Mouse (Mus musculus) heart, adult 8-10 months (tissue): Measurements from ENCODE around the gene Gmds. TPM values are rescaled to one million over a fixed set of nuclear protein-coding genes. Genes with fewer than 3 reads are reported as not detected.
A peak's percentile ranks its signal among the peaks of the same experiment; 100 is the strongest.

Experiments used
- DNase-seq: peaks from one replicate; pipeline ENCODE4 v3.0.0; 2022; ENCODE audit warnings: low spot score
- total RNA-seq, 4 experiments: library from RNA; stranded (reverse); gene quantifications; 2 replicates each; pipeline ENCODE4 v1.2.4; 2022

Gene Gmds
- total RNA-seq, result 1 to 10 TPM; 6.5 to 7.7 (median 7.1) TPM

DNA sequence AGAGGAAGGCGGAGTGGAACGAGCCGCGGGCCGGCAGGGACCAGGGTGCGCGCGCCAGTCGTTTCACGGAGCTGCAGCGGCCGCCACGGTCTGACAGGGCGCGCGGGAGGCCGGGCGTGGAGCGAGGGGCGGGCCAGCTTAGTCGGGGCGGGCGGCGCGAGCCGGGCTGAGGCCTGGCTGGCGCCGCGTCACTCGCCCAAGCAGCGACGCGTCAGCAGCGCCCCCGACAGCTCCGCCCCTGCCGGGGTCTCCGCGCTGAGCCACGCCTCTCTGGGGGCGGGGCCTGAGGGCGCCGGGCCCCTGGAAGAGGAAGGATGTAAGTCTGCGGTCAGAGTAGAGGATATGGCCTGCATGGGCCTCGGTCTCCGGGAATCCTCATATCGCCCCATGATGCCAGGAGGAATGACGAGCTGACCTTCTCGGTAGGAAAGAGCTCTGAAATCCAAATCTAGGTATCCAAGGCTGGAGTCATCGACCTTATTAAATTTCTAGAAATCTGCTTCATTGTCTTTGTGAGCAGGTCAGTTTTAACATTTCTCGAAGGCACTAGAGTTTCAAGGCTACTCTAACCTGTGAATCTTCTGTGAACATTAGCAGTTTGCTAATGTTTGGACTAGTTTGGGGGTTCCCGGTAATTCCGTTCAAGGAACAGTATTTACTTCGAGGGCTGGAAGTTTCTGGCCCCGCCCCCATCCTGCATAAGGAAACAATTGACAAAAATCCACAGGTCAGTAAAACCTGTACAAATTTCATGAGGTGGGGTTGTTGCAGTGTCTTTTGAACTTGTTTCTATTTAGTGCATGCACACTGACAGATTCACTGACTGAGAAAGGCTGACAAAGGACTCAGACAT, at the start of gene Gmds:
TSS of gene Gmds (minus strand) at position 228 of the 853 bp plus-strand sequence.
- peak; percentile 92 for DNase-seq

DNA sequence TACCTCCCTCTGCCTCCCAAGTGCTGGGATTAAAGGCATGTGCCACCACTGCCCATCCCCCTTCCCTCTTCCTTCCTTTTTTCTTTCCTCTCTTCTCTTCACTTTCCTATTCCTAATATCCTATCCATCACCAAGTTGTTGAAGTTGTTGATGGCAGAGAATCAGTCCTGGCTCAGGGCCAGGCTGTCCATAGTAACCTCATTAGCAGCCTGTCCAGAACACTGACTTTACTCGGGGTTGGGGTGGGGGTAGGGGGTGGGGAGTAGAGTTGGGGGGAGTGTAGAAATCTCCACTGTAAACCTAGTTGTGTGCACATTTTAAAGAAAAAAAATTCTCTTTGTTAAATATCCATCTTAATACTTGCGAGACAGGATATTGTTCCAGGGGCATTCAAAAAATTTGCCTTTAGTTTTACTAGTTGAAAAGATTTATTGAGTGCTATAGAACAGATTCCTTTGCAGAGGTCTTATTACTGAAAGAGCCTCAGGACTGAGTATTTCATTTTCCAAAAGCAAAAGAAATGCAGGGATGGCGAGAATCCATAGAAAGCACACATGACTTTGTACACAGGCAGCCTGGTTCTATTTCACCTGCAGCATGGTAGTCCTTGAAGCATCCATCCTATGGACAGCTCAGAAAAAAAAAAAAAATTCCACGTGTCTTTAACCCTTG, 47.0 kb upstream of the Gmds start:
- DNase-seq, result no peak

DNA sequence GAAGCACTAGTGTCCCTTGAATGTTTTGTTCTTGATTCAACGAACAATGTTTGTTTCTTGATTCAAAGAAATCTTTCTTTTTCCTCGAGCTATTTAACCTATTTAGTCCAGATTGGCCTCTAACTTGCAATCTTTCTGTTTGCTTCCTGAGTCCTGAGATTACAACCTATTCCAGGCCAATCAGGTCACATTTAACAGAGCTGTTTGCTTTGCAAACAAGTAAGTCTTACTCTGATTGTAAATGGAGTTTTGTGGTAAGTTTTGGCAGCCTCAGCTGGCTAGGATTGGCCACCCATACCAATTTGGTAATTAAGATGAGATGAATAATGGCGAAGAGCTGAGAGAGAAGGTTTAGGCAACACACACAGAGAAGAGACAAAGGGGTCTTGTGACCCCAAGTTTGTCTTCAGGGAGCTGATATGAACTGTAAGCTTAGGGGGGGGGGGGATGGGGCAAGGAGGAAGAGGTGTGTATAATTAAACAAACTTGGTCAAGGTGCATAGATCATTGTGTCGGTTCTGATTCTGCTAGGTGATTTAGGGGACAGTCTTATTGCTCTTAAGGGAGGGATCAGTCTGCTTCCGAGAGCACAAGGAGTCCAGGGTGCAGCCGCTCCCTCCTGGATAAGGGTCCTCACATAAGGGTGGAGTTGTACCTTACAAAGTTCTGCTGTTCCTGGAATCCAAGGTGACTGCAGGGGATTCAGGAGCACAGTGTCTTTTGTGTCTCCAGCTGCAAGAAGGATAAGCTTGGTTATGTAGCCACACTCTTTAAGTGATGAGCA, 43.9 kb upstream of the Gmds start:
- no peak for DNase-seq

DNA sequence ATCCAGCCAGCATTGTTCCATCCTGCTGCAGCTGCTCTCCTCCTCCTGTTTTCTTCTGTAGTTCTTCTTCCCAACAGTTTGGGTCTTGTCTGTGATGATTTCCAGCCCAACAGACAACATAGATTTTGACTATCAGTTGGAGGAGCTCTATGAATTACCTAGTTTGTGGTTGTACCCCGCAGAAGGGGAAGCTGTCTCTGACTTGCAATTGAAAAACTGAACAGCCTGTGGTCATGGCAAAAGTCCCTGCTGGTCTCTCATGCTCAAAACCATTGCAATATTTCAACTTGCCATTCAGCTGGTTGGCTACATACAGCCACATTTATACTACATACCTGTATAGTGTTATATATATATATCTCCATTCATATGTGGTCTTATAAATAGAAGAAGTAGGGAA, 40.1 kb upstream of the Gmds start:
- no peak for DNase-seq

DNA sequence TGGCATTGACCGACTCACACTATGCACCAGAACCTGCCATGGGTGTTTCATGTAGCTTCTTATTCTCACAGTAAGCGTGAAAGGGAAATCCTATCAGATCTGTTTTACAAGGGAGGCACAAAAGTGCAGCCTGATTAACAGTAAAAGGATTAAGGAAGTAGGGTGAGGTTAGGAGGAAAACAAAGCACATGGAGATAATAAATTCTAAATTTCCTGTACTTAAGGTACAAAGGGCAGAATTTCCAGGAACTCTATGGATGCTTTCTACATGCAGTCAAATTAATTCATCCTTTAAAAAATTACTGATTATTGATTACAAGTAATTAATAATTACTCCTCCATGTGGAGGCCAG, 34.0 kb upstream of the Gmds start:
- DNase-seq, result no peak

DNA sequence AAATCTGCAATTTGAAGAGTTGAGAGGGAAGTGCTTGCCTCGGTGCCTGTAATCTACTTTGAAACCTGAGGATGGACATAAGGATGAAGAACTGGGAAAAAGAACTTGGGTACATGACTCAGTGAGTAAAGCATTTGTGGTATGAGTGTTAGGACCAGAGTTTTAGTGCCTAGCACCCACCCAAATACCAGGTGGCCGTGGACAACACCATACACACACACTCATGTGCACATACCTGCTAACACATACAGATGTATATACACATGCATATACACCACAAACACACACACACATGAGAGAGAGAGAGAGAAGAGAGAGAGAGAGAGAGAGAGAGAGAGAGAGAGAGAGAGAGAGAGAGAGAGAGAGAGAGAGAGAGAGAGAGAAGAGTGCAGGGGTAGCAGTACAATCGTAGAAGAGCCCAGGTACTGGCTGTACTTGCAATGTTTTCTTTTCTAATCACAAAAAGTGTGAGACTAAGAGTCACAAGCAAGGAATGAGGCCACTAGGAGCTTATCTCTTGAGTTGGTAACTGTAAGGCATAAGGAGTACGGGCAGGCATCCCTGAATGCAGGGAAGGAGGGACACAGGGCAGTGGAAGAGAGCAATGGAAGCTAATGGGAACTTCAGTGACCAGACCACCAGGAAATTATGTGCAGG, 33.5 kb upstream of the Gmds start:
- no peak for DNase-seq

DNA sequence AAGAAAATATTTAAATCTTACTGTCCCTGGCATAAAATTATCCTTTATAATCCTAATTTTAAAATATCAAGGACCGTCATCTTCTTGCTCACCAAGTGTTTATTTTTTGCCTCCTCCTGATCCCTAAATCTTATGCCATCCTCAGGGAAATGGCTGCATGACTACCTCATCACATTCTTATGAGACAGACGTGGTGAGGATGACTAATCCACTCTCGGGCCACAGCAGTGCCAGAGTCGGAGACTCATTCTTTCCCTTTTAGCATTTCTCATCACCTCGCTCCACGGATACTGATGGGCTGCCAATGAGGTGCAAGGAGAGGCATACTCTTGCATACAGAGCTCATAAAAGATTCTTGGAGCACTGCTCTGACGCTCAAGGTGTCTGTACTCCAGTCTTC, 32.2 kb upstream of the Gmds start:
- no peak for DNase-seq

DNA sequence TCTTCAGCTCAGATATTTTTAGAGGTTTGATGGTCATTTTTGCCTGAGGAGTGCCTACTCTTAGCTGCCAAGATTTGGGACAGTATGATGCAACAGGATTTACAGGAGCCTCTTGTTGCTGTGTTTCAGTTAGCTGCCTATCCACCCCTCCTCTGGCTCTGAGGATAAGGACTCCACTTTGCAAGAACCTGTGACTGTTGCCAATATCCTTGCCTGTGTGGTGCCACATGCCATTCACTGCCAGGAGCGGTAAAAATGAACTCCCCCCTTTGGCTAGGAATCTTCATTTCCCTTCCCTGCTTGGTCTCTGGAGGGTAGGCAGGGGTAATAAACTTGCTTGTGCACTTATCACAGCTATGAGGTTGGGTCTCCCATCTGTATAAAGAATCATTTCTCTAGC, 31.6 kb upstream of the Gmds start:
- DNase-seq, result no peak

DNA sequence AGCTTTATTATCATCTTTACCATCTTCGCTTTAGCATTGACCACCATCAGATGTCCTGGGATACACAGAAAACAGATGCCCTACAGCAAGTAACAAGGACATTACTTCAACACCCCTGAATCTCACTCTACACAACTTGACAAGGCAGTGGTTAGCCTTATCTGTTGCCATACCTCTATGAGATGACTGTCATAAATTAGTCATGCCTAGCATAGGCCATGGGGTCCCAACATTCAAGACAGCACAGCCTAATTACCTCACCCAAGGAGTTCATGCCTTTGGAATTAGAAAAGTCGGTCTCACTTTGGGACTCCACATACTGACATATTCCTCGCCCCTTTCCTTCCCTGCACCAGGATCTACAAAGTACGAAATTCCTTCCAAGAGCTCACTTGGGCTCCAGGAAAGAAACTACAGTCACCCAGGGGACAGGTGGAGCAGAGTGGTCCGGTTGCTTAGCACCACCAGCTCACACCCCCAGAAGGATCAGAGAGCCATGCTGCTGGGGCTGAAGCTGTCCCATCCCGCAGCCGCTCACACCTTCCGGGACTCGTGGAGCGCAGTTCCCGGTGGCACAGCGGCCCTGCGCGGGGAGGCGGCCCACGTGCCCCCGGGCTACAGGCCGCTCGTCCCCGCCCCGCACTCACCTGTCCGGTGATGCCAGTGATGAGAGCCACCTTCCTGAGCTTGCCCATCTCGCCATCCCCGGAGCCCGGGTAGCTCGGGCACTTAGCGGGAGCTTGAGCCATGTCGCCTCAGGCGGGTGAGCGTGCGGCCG, 616 bp downstream of the Gmds start:
- no peak for DNase-seq

DNA sequence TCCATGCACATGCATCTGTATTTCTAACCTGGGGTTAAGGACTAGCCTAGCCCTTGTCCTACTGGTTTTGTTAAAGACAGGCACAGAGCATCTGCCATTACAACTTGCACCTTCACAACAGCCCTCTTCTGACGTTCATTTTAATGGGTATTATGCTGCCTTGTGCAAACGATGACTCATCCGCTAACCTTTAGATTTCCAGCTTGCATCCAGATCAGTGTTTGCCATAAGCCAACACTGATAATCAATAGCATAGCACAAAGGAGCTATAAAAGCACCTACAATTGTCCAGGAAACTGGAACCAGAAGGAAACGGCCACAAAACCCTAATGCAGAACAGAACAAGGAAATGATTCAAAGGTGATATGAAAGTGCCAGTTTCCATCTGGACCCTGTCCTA, 20.2 kb downstream of the Gmds start:
- DNase-seq, result no peak

DNA sequence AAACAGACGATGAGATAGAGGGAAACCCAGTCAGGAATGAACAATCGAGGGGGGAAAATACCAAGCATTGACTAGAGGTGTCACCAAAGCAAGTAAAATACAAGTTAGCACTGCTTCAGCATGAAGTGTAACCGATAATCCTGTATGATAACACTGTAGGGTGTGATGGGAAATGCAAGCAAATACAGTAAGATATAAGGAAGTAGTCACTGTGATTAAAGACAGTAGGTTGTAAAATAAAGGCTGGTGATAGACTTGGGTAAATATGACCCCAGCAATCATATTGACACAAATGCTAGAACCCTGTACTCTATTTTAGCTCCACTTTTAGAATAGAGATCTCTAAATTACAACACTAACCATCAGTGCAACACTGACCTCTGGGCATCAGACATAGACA, 21.2 kb downstream of the Gmds start:
- no peak for DNase-seq

DNA sequence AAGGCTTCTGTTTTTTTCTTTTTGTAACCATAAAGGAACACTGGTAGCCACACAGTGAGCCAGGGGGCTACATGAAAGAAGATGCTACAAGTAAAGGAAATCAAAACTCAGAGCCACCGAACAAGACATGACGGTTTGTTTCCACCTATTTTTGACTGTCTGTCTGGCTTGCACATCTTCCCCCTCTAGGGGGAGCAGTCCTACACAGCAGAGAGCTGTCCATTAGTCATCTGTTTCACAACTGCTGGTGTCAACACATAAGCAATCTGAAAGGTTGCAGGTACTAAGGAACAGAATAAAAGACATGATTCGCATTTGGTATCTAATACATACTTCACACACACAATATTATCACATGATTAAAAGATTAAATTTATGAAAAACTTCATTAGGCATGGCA, 25.9 kb downstream of the Gmds start:
- peak; percentile 67 for DNase-seq

DNA sequence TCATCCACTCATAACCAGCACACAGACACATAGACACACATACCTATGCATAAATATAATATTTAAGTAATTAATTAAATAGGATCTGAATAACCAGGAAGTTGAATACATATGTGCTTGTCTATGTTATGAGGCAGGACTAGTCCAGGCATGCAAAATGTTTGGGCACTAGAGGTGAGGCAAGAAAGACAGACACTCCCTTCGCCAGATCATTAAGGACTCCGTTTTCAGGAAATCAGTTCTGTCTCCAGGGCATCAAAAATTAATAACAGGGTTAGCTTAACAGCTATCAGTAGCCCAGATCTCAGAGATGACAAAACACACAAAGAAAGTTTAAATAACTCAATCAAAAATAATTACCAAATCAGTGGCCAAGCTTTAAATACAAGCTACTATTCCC, 27.1 kb downstream of the Gmds start:
- DNase-seq, result no peak

DNA sequence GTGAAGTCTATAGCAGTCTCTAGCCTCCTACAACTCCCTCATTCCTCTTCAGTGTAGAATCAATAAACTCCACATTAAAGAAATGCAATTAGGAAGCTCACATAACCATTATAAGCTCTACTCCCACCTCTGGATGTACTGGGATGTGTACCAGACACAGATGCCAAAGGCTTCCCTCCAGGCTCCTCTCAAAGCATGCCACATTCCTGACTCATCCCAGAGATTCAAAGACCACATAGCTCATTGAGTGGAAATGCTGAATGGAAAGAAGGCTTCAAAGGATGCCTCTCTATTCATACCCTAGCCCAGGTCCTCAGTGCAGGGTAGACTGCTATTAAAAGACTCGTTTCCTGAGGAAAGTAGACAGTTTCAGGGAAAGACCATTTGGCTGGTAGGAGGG, 40.1 kb downstream of the Gmds start:
- no peak for DNase-seq

DNA sequence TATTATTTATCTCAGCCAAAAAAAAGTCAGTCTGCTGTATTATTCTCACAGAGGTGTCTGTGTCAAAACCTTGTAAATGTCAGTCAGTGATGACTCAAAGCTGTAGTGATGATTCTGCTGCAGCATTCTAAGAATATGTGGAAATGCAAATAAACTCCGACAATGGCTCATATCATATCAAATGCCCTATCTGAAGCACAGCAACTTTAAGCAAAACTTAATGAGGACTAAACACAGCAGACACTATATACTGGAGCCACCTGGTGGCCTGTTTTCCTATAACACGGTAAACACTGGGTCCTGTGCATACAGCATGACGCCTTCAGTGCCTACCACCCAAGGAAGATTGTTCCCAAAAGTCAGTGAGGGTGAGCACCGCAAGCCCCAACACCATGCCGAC, 41.1 kb downstream of the Gmds start:
- peak; percentile 38 for DNase-seq

DNA sequence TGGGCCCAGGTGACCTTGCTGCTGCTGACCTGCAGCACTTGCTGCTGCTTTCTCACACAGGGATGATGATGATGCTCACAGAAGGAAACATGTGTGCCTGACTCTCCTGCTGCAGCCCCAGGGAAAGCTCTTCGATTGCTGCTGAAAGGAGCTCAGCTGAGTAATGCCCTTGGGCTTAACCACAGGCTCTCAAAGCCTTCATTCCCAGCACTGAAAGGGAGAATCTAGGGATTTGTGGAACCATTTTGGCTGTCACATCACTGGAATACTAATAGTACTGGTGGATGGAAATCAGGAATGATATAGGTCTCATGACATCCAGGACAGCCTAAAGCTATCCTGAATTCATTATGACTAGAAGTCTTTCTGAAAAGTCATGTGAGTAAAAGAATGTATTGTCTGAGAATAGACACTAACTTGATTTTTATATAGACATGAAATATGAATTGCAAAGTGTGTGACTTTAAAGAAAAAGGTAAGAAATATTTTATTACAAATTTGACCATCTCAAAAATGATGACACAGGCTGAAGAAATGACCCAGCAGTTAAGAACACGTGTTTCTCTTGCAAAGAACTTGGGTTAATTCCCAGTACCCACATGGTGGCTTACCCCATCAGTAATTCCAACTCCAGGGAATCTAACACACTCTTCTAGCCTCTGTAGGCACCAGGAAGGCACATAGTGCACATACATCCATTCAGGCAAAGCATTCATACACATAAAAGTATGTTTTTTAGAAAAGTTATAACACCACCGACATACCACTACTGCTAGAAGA, 43.9 kb downstream of the Gmds start:
- no peak for DNase-seq

DNA sequence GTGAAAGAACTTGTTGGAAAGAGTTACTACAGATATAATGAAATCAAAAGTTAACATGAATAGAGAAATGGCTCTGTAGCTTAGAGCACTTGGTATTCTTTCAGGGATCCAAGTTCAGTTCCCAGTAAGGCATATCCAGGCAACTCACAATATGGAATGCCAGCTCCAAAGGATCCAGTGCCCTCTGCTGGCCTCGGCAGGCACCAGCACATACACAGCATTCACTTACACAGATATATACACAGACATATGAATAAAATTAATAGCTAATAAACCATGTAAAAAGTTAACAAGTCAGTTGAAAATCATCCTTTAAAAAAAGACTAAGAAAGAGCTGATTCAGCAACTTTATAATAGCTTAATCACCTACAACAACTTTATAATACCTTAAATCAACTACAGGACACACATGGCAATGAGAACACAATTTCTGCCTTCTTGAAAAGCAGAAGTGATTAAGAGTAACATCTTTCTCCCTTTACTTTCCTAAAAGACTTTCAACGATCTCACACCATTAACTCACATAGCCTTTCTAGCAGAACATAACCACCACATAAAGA, 65.5 kb downstream of the Gmds start:
- no peak for DNase-seq

DNA sequence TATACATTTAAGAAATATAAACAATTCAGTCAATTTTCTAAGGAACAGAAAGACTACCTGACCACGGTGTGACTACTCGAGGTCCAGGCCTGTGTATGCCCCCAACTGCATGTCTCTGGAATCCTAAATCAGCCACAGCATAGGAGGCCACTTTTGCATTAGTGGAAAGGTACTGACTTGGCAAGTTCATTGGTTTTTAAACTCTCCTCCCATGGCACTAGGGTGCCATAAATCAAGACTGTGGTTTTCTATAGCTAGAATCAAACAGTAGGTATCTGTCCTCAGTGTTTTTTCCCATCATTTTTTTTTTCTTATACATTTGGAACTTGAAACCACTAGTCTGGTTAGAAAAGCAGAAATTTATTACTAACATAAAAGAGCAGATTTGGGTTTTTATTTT, 68.8 kb downstream of the Gmds start:
- no peak for DNase-seq

DNA sequence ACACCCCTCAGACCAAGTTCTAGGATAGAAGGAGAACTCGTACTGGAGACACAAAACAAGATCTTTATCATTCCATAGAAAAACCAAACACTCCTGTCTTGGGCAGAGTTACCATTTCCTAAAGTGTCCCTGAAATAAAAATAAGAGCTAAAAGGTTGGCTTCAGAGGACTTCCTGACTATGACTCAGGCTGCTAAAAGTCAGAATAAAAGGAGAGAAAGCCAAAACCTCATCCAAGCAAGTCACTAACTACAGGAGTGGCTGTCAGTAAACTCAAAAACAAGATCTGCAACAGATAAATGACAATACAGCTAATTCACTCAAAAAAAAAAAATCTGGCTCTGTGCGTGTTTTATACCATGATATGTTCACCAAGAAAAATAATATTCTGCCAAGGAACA, 69.3 kb downstream of the Gmds start:
- DNase-seq, result no peak

DNA sequence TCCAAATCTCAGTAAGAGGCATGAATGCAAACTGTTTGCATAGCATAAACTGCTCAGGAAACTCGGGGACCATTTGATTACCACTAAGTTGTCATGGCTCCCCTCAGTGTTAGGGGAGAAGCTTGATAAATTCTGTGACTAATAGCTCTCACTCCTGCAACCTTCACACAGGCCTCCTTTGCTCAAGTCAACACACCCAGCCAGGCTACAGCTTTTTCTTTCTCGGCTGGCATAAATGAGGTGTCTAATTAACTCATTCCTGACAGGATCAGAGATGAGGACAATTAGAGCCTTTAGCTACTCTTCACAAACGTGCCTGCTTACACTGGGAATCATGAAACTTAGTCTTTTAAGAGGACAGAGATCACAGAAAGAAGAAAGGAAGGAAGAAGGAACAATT, 70.3 kb downstream of the Gmds start:
- DNase-seq, result no peak
